Mouse (Mus musculus) MEL (cell line): ENCODE results near the gene AI837181.

Experiments used
- CTCF ChIP-seq, 3 experiments: IDR thresholded peaks in 2 of 3; conservative IDR thresholded peaks in 1 of 3; 2 replicates each; pipeline ENCODE4 v1.5.1; 2011 to 2012; ENCODE audit warnings: low read length in 3 of 3, low read depth in 2 of 3, mild to moderate bottlenecking in 2 of 3, improper control_type of control experiment in 1 of 3, inconsistent platforms in 1 of 3, mixed read lengths in 1 of 3, moderate library complexity in 1 of 3; ENCODE audit not compliant: control insufficient read depth in 1 of 3, insufficient read depth in 1 of 3, poor library complexity in 1 of 3, severe bottlenecking in 1 of 3
- GATA1 ChIP-seq: IDR thresholded peaks from 2 replicates; pipeline ENCODE4 v1.6.1; 2011; ENCODE audit warnings: low read depth, low read length, improper control_type of control experiment
- POLR2AphosphoS2 ChIP-seq: IDR thresholded peaks from 2 replicates; pipeline ENCODE4 v1.6.1; 2011; ENCODE audit warnings: low read length, improper control_type of control experiment
- TAL1 ChIP-seq: IDR thresholded peaks from 2 replicates; pipeline ENCODE4 v1.6.1; 2012; ENCODE audit warnings: mild to moderate bottlenecking, inconsistent platforms, low read length, moderate library complexity, mixed read lengths

- TF ChIP-seq CTCF (IDR thresholded peaks at IDR 0.05 in 2 of 3, conservative IDR thresholded peaks at IDR 0.05 in 1 of 3; ENCODE audit: control insufficient read depth in 1 of 3, insufficient read depth in 1 of 3, low read depth in 2 of 3, low read length in 3 of 3, poor library complexity in 1 of 3, severe bottlenecking in 1 of 3) = no peak
- no peak for TF ChIP-seq TAL1
- no peak for TF ChIP-seq GATA1
- TF ChIP-seq POLR2AphosphoS2 = no peak
Measured at GRCm38 (mm10) chr19:5444954-5445353, 20.0 kb downstream of the AI837181 start.
